Mouse (Mus musculus) mouse embryonic stem cell (cell line): Measurements from ENCODE around the gene Gm49601.

ENCODE experiments used
- in situ Hi-C, 2 experiments: fragments of 300-500 bp; cut with MboI; formaldehyde crosslinking; loops; 1 replicate in 1 of 2; 3 replicates in 1 of 2; pipeline ENCODE4 v1.14.3; 2019 to 2020; ENCODE audit warnings: low sequenced_read_pairs in 2 of 2, low pct_unique_long_range_greater_than_20kb in 1 of 2, mixed read lengths in 1 of 2; ENCODE audit not compliant: unreplicated experiment in 1 of 2

Gm49601 gene

GRCm38 (mm10) chr16:18626376-18626878 is at the start of gene Gm49601:
TSS of gene Gm49601 (minus strand) at chr16:18626427.
- in situ Hi-C loops: no loop called here

GRCm38 (mm10) chr16:18673005-18673404 is 46.8 kb upstream of the Gm49601 start:
- in situ Hi-C loops: no loop called here

GRCm38 (mm10) chr16:18672027-18672426 is 45.8 kb upstream of the Gm49601 start:
- in situ Hi-C loops: no loop called here

- in situ Hi-C loops: no loop called here
Observed at GRCm38 (mm10) chr16:18669914-18670313, 43.7 kb upstream of the Gm49601 start.

GRCm38 (mm10) chr16:18658597-18658996 is 32.4 kb upstream of the Gm49601 start:
- in situ Hi-C loops: no loop called here

- in situ Hi-C loops: no loop called here
Observed at GRCm38 (mm10) chr16:18655372-18656098, 29.3 kb upstream of the Gm49601 start.

GRCm38 (mm10) chr16:18653290-18654160 is 27.3 kb upstream of the Gm49601 start:
- in situ Hi-C loops: no loop called here

GRCm38 (mm10) chr16:18649126-18649525 is 22.9 kb upstream of the Gm49601 start:
- in situ Hi-C loops: no loop called here

- in situ Hi-C loops: no loop called here
Observed at GRCm38 (mm10) chr16:18645329-18645728, 19.1 kb upstream of the Gm49601 start.

GRCm38 (mm10) chr16:18644485-18644884 is 18.3 kb upstream of the Gm49601 start:
- in situ Hi-C loops: no loop called here

GRCm38 (mm10) chr16:18643406-18643998 is 17.3 kb upstream of the Gm49601 start:
- in situ Hi-C loops: no loop called here

- in situ Hi-C loops: no loop called here
Observed at GRCm38 (mm10) chr16:18642897-18643296, 16.7 kb upstream of the Gm49601 start.

GRCm38 (mm10) chr16:18642291-18642690 is 16.1 kb upstream of the Gm49601 start:
- in situ Hi-C loops: no loop called here

- in situ Hi-C loops: no loop called here
Observed at GRCm38 (mm10) chr16:18639382-18639929, 13.2 kb upstream of the Gm49601 start.

- in situ Hi-C loops: no loop called here
Observed at GRCm38 (mm10) chr16:18638396-18638795, 12.2 kb upstream of the Gm49601 start.

GRCm38 (mm10) chr16:18636804-18637203 is 10.6 kb upstream of the Gm49601 start:
- in situ Hi-C loops: no loop called here

- in situ Hi-C loops: no loop called here
Observed at GRCm38 (mm10) chr16:18636401-18636800, 10.2 kb upstream of the Gm49601 start.

- in situ Hi-C loops: no loop called here
Observed at GRCm38 (mm10) chr16:18633333-18633732, 7.1 kb upstream of the Gm49601 start.

- in situ Hi-C loops: no loop called here
Observed at GRCm38 (mm10) chr16:18632816-18633215, 6.6 kb upstream of the Gm49601 start.
